Mouse (Mus musculus): ENCODE data around the gene Lrrc36.
A peak's percentile ranks its signal among the peaks of the same experiment; 100 is the strongest.

Lrrc36 gene

DNA sequence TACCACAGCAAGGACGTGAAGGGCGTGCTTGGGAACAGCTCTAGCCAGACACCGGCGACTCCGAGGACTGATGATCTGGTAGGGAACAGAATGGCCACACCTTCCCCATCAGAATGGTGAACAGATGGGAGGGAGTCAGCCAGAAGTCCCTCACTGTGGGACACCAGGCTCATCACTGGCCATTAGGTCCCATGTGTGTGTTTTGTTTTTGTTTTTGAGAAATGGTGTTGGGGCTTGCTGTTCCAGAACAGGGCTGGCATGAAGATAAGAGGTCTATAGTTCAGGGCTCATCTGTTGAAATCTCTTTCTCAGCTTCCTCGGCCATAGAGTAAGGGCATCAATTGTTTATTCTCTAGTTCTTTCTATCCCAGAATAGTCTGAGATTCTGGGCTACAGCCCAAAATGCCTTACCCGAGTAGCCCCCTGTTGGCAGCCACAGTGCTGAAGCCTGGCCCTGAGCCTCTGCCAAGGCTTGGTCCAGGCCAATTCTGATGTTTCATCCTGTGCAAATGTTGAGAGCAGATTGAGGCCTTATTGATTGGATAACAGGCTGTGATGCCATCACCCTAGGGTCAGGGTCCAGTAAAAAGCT is 53.4 kb downstream of the Lrrc36 start:
- no peak for DNase-seq (ENCODE audit: low spot score in 2 of 2)

DNA sequence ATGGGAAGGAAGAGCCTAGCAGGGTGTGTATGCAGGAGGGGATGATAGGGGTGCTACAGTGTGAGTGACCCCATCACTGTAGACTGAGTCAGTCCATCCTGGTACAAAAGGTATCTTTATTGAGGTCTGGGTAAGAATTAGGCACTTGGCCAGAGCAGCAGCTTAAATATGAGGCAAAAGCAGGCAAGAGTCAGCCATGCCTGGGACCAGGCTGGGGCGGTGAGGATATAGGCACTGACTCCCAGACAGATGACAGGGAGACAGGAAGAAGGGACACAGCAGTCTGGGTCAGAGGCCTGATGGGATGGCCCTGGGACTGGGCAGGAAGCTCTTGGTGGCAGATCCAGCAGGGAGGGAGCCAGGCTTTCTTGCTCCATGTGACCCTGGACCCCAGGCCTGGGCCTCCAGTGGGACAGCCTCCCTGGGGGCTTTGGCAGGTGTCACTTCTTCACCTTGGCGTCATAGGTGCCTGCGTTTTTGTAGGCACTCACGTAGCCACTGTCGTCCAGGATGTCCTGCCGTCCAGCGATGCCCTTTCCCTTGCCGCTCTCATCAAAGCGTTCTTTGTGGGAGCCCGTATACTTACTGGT is 54.1 kb downstream of the Lrrc36 start:
- no peak for DNase-seq (ENCODE audit: low spot score in 2 of 2)

DNA sequence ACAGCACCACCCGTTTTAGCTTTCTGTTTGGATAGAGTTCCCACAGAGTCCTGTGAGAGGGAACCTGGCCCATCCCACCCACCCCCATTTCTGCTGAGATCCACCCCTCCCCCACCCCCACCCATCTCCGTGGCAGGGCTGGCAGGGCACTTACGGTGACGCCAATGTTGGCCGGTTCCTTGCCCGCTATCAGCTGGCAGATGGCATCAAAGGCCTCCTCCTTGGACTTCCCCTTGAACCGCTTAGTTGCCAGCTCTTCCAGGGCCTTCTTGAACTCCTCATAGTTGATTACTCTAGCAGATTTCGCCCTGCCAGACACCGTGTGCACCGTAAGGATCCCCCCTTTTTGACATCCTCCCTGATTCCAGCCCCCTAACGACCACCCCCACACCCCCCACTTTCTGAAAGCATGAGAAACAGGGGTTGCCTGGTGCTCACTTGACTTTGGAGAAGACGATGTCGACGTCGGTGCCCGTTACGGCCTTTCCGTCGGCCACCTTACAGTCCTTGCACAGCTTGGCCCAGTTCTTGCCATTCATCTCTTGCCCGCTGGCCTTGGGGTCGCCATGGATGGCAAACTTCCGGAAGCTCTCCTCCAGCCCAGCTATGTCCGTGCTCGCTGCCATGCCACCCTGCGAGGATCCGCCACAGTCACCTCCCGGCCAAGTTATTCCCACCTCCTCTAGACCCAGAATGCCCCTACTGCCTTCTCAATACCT is 54.8 kb downstream of the Lrrc36 start:
- DNase-seq (ENCODE audit: low spot score in 2 of 2): no peak

DNA sequence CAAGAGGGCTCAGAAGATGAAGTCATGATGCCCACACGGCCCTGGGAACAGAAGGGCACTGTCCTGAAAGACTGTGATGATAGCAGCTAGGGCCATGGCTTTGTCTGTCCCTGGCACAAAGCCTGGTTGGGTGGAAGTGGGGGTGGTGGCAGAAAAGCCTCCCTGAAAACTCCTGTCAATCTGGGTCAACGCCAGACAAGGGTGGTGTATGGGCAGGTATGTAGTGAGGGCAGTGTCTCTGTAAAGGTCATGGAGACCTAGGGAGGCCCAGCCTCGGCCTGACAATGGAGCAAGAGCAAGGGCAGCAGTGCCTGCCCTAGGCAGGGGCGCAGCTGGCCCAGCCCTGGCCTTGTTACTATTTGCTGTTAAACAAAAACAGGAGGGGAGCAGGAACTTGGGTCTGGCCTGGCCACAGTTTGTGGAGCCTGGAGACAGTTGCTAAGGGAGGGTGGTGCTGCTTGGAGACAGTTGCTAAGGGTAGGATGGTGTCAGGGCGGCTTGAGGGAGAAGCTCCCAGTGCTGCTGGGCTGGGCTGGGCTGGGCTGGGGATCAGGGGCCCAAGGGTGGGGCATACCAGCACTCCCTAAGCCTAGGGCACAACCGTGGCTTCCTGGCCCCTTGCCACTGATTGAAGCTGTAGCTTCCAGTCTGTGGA is 55.8 kb downstream of the Lrrc36 start:
- no peak for DNase-seq (ENCODE audit: low spot score in 2 of 2)

GRCm38 (mm10) chr8:105469816-105470215 is 56.4 kb downstream of the Lrrc36 start:
- no peak for DNase-seq (ENCODE audit: low spot score in 2 of 2)

- DNase-seq (ENCODE audit: low spot score in 2 of 2): peak in 1 of 2 experiments; percentile 53
Observed at GRCm38 (mm10) chr8:105470262-105470661, 56.9 kb downstream of the Lrrc36 start.

DNA sequence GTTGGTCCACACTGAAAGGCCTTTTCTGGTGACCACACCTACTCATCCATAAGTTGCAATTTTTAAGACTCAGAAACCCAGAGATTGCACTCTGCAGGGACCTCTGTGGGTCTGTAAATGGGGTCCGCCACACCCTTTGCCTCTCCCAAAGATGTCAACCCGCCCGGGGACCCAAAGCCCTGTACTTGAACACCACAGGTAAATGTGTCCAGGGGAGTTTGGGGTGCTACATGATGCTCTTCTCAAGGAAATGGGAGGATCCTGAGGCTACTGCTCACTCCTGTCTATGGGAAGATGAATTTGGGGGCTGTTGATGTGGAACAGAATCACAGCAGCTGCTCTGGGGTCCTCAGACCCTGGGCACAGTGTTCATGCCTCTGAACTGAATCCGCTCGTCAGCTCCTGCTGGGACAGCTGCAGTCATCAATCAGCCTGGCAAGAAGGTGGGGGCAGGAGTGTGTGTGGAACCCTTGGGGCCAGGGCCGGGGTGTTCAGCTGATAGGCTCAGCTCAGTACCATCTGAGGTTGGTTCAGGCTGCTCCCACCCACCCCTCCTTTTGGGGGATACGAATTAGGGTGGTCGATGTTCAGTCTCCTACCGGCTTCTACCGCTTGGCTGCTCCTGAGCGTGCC is 57.4 kb downstream of the Lrrc36 start:
- no peak for DNase-seq (ENCODE audit: low spot score in 2 of 2)

GRCm38 (mm10) chr8:105471314-105472015 is 58.1 kb downstream of the Lrrc36 start, which contains the start of gene Tppp3:
Tppp3 (minus strand) TSS chr8:105471526.
- peak; percentile 77 to 81 for DNase-seq (ENCODE audit: low spot score in 2 of 2)

GRCm38 (mm10) chr8:105472414-105472932 is 59.1 kb downstream of the Lrrc36 start:
- DNase-seq (ENCODE audit: low spot score in 2 of 2): no peak

- no peak for DNase-seq (ENCODE audit: low spot score in 2 of 2)
Observed at GRCm38 (mm10) chr8:105472983-105473382, 59.6 kb downstream of the Lrrc36 start.

- DNase-seq (ENCODE audit: low spot score in 2 of 2): no peak
Observed at GRCm38 (mm10) chr8:105473816-105474606, 60.6 kb downstream of the Lrrc36 start.

GRCm38 (mm10) chr8:105474680-105475079 is 61.3 kb downstream of the Lrrc36 start:
- DNase-seq (ENCODE audit: low spot score in 2 of 2): no peak

- DNase-seq (ENCODE audit: low spot score in 2 of 2): no peak
Observed at GRCm38 (mm10) chr8:105475254-105475653, 61.9 kb downstream of the Lrrc36 start.

DNA sequence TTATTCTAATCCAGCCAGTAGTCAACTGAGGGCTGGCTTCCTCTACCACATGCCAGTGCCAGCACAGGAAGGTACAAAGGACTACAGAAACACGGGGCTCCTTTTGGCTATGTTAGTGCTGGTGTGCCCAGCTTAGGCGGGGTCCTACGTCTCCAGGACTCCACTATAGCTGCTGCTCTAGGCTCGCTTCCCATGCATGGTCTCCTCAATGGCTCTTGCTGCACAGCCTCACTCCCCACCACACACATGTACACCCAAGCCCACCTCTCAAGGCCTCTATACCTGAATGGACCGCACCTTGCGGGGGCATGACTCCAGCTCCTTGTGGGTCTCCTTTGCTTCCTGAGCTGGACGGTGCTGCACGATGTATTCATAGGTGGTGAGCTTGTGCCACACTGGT is 62.4 kb downstream of the Lrrc36 start:
- no peak for DNase-seq (ENCODE audit: low spot score in 2 of 2)

DNA sequence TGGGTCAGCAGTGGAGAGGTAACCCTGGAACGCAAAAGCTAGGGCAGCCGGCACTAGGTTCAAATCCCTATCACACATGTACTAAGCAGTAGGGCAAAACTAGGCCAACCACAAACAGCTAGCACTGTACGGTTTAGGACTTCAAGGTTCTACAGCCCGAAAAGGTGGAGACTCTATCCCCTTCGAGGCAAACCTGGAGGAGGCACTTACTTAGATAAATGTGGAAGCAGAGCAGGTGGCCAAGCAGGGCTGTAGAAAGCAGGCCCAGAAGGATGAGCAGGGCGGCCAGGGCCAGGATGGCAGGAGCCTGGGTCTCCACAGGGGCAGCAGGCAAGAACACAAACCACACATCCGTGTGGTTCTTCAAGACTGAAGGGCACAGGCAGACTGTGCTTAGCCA is 62.8 kb downstream of the Lrrc36 start:
- DNase-seq (ENCODE audit: low spot score in 2 of 2): no peak

- DNase-seq (ENCODE audit: low spot score in 2 of 2): peak; percentile 58 to 83
Observed at GRCm38 (mm10) chr8:105476628-105477413, 63.5 kb downstream of the Lrrc36 start.

DNA sequence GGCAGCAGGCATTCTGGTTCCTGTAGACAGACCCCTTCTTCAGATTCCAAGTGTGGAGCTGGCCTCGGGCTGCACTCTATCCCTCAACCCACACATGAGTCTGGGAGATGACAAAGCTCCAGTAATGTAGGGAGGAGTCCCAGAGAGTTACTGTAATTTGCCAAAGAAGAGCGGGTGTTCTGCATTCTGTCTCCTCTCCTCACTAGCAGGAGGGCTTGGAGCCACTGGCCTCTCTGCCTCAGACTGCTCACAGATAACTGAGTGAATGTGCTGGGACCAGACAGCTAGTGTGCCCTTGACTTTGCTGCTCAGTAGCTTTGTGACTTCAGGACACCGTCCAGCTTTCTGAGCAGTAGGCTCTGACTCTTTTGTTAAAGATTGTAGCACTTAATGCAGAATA is 64.4 kb downstream of the Lrrc36 start:
- DNase-seq (ENCODE audit: low spot score in 2 of 2): no peak

DNA sequence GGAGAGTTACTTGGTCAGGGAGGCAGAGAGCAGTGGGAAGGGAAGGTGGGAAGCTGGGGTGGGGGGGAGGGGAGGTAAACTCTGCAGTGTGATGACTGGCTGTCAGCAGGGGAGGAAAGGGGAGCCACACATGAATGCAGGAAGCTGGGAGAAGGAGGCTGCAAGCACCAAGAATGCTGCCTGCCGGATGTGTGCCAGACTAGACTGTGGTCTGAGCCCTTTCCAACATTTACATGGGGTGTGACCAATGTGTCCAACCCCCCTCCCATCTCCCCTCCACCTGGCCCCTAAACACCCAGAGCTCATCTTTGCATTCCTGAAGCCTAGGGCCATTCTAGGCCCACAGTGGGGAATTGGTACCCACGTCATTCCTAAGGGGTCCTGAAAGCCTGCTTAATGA is 67.6 kb downstream of the Lrrc36 start:
- DNase-seq (ENCODE audit: low spot score in 2 of 2): no peak

DNA sequence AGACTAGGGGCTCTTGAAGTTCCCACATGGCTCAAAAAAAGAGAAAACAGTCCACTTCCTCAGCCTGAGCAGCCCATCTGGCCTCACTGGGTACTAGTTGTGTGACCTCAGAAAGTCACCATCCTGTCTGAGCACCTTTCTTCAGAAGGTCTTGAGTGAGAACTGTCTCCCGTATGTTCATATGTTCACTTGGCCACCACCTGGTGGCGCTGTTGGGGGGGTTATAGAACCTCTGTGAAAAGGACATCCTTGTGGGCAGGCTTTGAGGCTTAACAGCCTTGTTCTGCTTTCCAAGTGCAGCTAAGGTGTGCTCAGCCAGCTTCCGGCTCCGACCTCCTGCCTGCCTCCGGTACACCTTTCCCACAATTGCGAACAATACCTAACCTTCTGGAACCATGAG is 68.1 kb downstream of the Lrrc36 start:
- DNase-seq (ENCODE audit: low spot score in 2 of 2): peak; percentile 57 to 83

- no peak for DNase-seq (ENCODE audit: low spot score in 2 of 2)
Observed at GRCm38 (mm10) chr8:105482123-105482522, 68.8 kb downstream of the Lrrc36 start.

Data from spleen, postnatal 4 days (tissue).